24 mouse cellular contexts compared by ENCODE assay signal in the genomic region with DNA sequence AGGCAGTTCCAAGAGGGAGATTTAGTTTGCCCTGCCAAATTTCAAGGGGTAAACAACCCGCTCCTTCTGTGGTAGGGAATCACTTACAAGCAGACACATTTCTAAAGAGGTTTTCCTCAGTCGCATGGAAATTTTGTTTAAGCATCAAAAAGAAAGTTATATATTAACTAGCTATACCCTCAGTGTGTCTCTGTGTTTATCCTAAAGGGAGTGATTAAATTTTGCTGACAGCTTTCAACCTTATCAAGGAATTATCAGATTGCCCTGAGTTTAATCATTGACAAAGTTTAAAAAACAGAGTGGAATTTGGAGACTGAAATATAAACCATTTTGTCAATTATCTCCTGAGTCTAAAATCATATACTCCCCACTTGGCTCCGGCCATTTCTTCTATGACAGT. TPM values are rescaled to one million over a fixed set of nuclear protein-coding genes. Genes with fewer than 3 reads are reported as not detected.
"Had no signal": no experiment of that assay in that cellular context is flagged by ENCODE, and none has a peak within 500 bp of the region (broad histone marks: within the 10 kb centered on the region; RNA-seq: fewer than 3 reads in every experiment).

No protein-coding gene starts in this region.

- H3K4me1 ChIP-seq: kidney, embryonic 15.5 days; limb, embryonic 10.5 days; limb, embryonic 13.5 days; liver, embryonic 13.5 days; megakaryocyte, embryonic 14.5 days; midbrain, embryonic 13.5 days; stomach, embryonic 15.5 days had no signal

- H3K4me3 ChIP-seq: kidney, embryonic 15.5 days; limb, embryonic 10.5 days; limb, embryonic 13.5 days; liver, embryonic 13.5 days; lung, embryonic 15.5 days; megakaryocyte, embryonic 14.5 days; midbrain, embryonic 10.5 days; midbrain, embryonic 13.5 days; myocyte; neural tube, embryonic 13.5 days; stomach, embryonic 15.5 days had no signal

- H3K9me3 ChIP-seq: kidney, embryonic 15.5 days; limb, embryonic 10.5 days; limb, embryonic 13.5 days; liver, embryonic 13.5 days; lung, embryonic 15.5 days; megakaryocyte, embryonic 14.5 days; midbrain, embryonic 10.5 days; midbrain, embryonic 13.5 days; neural tube, embryonic 13.5 days; stomach, embryonic 15.5 days had no signal

- H3K36me3 ChIP-seq: kidney, embryonic 15.5 days; limb, embryonic 10.5 days; limb, embryonic 13.5 days; liver, embryonic 13.5 days; lung, embryonic 15.5 days; midbrain, embryonic 10.5 days; midbrain, embryonic 13.5 days; neural tube, embryonic 13.5 days; stomach, embryonic 15.5 days had no signal

- H3K27ac ChIP-seq: kidney, embryonic 15.5 days; limb, embryonic 10.5 days; limb, embryonic 13.5 days; liver, embryonic 13.5 days; lung, embryonic 15.5 days; midbrain, embryonic 10.5 days; midbrain, embryonic 13.5 days; neural tube, embryonic 13.5 days; stomach, embryonic 15.5 days had no signal

- H3K4me2 ChIP-seq: kidney, embryonic 15.5 days; limb, embryonic 13.5 days; liver, embryonic 13.5 days; lung, embryonic 15.5 days; midbrain, embryonic 13.5 days; neural tube, embryonic 13.5 days; stomach, embryonic 15.5 days had no signal

- ATAC-seq: midbrain, embryonic 13.5 days; midbrain, embryonic 16.5 days had no signal

- H3K27me3 ChIP-seq: kidney, embryonic 15.5 days; limb, embryonic 13.5 days; liver, embryonic 13.5 days; lung, embryonic 15.5 days; midbrain, embryonic 13.5 days; neural tube, embryonic 13.5 days; stomach, embryonic 15.5 days had no signal

- DNase-seq: kidney, adult 11 months; kidney, adult 8-10 months; kidney, postnatal 10 days; kidney, postnatal 36 days; liver; liver, embryonic 13.5 days; retina, postnatal 1 day; right cerebral cortex, postnatal 25 days; spleen, adult 18-20 months; thymus, adult 2 months; thymus, postnatal 14 days; thymus, postnatal 4 days had no signal

- H3K9ac ChIP-seq: kidney, embryonic 15.5 days; limb, embryonic 13.5 days; liver, embryonic 13.5 days; lung, embryonic 15.5 days; midbrain, embryonic 13.5 days; neural tube, embryonic 13.5 days; stomach, embryonic 15.5 days had no signal

RNA-seq across cellular contexts. Expression of a gene that starts 5.1 kb away (rescaled TPM):
- total RNA-seq: neutrophil, adult 5-6 weeks had no signal
